Mouse (Mus musculus) liver, postnatal 0 days (tissue): Measurements from ENCODE around the gene Gtf2ird1.

ENCODE experiments used
- CTCF ChIP-seq: sonication (generic); IDR thresholded peaks from 2 replicates; pipeline ENCODE4 v1.5.1; 2016; ENCODE audit warnings: antibody characterized with exemption, low read depth
- EP300 ChIP-seq: IDR thresholded peaks from 2 replicates; pipeline ENCODE4 v1.6.1; 2016; ENCODE audit warnings: antibody characterized with exemption, low read depth, mild to moderate bottlenecking

GRCm38 (mm10) chr5:134454421-134454820 is 2.1 kb downstream of the Gtf2ird1 start:
- TF ChIP-seq CTCF: no peak
- TF ChIP-seq EP300: no peak
